ENCODE assay signal across 8 mouse cellular contexts in the genomic region with DNA sequence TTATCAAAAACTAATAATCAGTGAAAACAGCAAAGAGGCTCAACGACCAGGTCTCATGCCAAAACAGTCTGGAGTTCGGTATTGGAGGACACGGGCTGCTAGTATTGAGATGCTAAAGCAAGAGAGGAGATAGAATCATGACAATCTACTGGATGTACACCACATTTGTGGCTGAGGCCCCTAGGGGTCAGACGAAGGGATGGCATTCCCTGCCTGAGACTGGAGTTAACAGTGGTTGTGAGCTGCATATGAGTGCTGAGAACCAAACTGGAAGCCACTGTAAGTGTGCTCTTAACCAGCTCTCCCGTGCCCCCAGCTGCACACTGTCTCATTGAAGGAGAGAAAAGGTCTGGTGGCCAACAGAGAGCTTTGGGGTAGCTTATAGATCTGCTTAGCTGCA. TPM values are rescaled to one million over a fixed set of nuclear protein-coding genes. Genes with fewer than 3 reads are reported as not detected.
A peak's percentile ranks its signal among the peaks of the same experiment; 100 is the strongest.
DNase-seq lines count a peak whose midpoint lies in the region; ATAC-seq and TF ChIP-seq lines count a peak whose summit lies in the region.

No protein-coding gene starts in this region.

- intact Hi-C loops in heart, postnatal 10 days (cut with DNase I) = no loop called here

- peaks cover 17% of the 10 kb centered on the region for H3K4me1 ChIP-seq in heart, embryonic 16.5 days (ENCODE audit: control insufficient read depth, insufficient read depth, low read length)
- H3K4me1 ChIP-seq in G1E (ENCODE audit: insufficient read depth, low read depth, low read length) = peaks cover 39% of the 10 kb centered on the region
- H3K4me1 ChIP-seq in forebrain, embryonic 12.5 days = peaks cover 21% of the 10 kb centered on the region
- H3K4me1 ChIP-seq in liver, embryonic 13.5 days (replicated peaks) = peaks cover 26% of the 10 kb centered on the region

- DNase-seq in heart, postnatal 10 days = no peak
- DNase-seq in G1E (ENCODE audit: low spot score) = peak; percentile 31
- peak; percentile 17 for DNase-seq in liver, embryonic 13.5 days
- DNase-seq in thymus, postnatal 14 days = peak; percentile 11
- no peak for DNase-seq in ovary, postnatal 10 days (ENCODE audit: low spot score)

- TF ChIP-seq CTCF in G1E (IDR thresholded peaks at IDR 0.05; ENCODE audit: low read depth, low read length) = no peak

- H3K36me3 ChIP-seq in heart, embryonic 16.5 days (ENCODE audit: control insufficient read depth, insufficient read depth) = no peaks in the 10 kb centered on the region
- peaks cover 11% of the 10 kb centered on the region for H3K36me3 ChIP-seq in G1E (replicated peaks)
- H3K36me3 ChIP-seq in forebrain, embryonic 12.5 days (replicated peaks) = no peaks in the 10 kb centered on the region
- H3K36me3 ChIP-seq in liver, embryonic 13.5 days = no peaks in the 10 kb centered on the region

- H3K27me3 ChIP-seq in heart, embryonic 16.5 days (ENCODE audit: control insufficient read depth, insufficient read depth, low read length) = no peaks in the 10 kb centered on the region
- H3K27me3 ChIP-seq in G1E (ENCODE audit: insufficient read depth, low read length) = no peaks in the 10 kb centered on the region
- H3K27me3 ChIP-seq in forebrain, embryonic 12.5 days = no peaks in the 10 kb centered on the region
- no peaks in the 10 kb centered on the region for H3K27me3 ChIP-seq in liver, embryonic 13.5 days

- peak overlapping the region; percentile 84 for H3K4me2 ChIP-seq in heart, embryonic 16.5 days (ENCODE audit: low read depth, low read length)
- H3K4me2 ChIP-seq in forebrain, embryonic 12.5 days = peak overlapping the region; percentile 87
- peak overlapping the region; percentile 87 for H3K4me2 ChIP-seq in liver, embryonic 13.5 days

- no peak for ATAC-seq in heart, embryonic 16.5 days (replicated peaks; ENCODE audit: extremely low read depth, insufficient read depth, low FRiP score)
- no peak for ATAC-seq in G1E (ENCODE audit: extremely low read depth, insufficient number of reproducible peaks, low FRiP score, poor library complexity, severe bottlenecking)
- ATAC-seq in forebrain, embryonic 12.5 days (ENCODE audit: low FRiP score) = no peak
- ATAC-seq in liver, embryonic 13.5 days (ENCODE audit: low read depth) = no peak
- no peak for ATAC-seq in frontal cortex, adult (ENCODE audit: low TSS enrichment)

- no peaks in the 10 kb centered on the region for H3K9me3 ChIP-seq in heart, embryonic 16.5 days (replicated peaks; ENCODE audit: control insufficient read depth, low read length)
- no peaks in the 10 kb centered on the region for H3K9me3 ChIP-seq in G1E (replicated peaks)
- no peaks in the 10 kb centered on the region for H3K9me3 ChIP-seq in forebrain, embryonic 12.5 days
- H3K9me3 ChIP-seq in liver, embryonic 13.5 days (replicated peaks) = no peaks in the 10 kb centered on the region

- H3K4me3 ChIP-seq in heart, embryonic 16.5 days (ENCODE audit: low read length) = peak overlapping the region; percentile 91; the same call in 1 of the 2 replicates
- peak overlapping the region; percentile 93 for H3K4me3 ChIP-seq in G1E (ENCODE audit: low read depth, low read length)
- peak overlapping the region; percentile 93 for H3K4me3 ChIP-seq in forebrain, embryonic 12.5 days (replicated peaks)
- H3K4me3 ChIP-seq in liver, embryonic 13.5 days (replicated peaks) = peak overlapping the region; percentile 95

- no peak overlapping the region for H3K27ac ChIP-seq in heart, embryonic 16.5 days (ENCODE audit: low read length)
- H3K27ac ChIP-seq in forebrain, embryonic 12.5 days = peak overlapping the region; percentile 68
- H3K27ac ChIP-seq in liver, embryonic 13.5 days = no peak overlapping the region

- no peak overlapping the region; the same call in 1 of the 2 replicates for H3K9ac ChIP-seq in heart, embryonic 16.5 days (ENCODE audit: low read length)
- H3K9ac ChIP-seq in forebrain, embryonic 12.5 days = no peak overlapping the region
- peak overlapping the region; percentile 97 for H3K9ac ChIP-seq in liver, embryonic 13.5 days

- 73% methylated on average over 5 of the region's 5 CpGs for WGBS in heart, embryonic 16.5 days
- whole genome bisulfite sequencing in forebrain, embryonic 12.5 days = 67% methylated on average over 5 of the region's 5 CpGs
- 48% methylated on average over 5 of the region's 5 CpGs for WGBS in liver, embryonic 13.5 days (ENCODE audit: insufficient replicate concordance)

RNA-seq across cellular contexts. Expression of a gene that starts 0.9 kb away (rescaled TPM):
- polyA plus RNA-seq in heart, embryonic 16.5 days (2015; fragmentation: Nextera tagmentation; extraction: Ambion mirVana) = 16.5 and 16.6 TPM in 2 replicates
- 10 to 100 TPM; 52.5 to 54.6 TPM for total RNA-seq in heart, postnatal 10 days (2021)
- total RNA-seq in G1E (2014; fragmentation: Nextera tagmentation) = 139 and 151 TPM in 2 replicates
- 48.2 and 59.7 TPM in 2 replicates for total RNA-seq in G1E (2017)
- polyA plus RNA-seq in G1E (2012) = 51.5 and 70.7 TPM in 2 replicates
- polyA plus RNA-seq in forebrain, embryonic 12.5 days (2016; fragmentation: Nextera tagmentation; extraction: Ambion mirVana) = 39.5 and 39.9 TPM in 2 replicates
- polyA plus RNA-seq in liver, embryonic 13.5 days (2015; fragmentation: Nextera tagmentation; extraction: Ambion mirVana) = 11.3 and 16.7 TPM in 2 replicates

RNA-seq across cellular contexts. Expression of a gene that starts 43.8 kb away (rescaled TPM):
- 10.1 and 11.6 TPM in 2 replicates for polyA plus RNA-seq in heart, embryonic 16.5 days (2015; fragmentation: Nextera tagmentation; extraction: Ambion mirVana)
- 10 to 100 TPM; 10.7 to 10.9 TPM for total RNA-seq in heart, postnatal 10 days (2021)
- total RNA-seq in G1E (2014; fragmentation: Nextera tagmentation) (156 and 172 TPM in 2 replicates), G1E (2017) (121 and 126 TPM in 2 replicates)
- 133 and 183 TPM in 2 replicates for polyA plus RNA-seq in G1E (2012)
- polyA plus RNA-seq in forebrain, embryonic 12.5 days (2016; fragmentation: Nextera tagmentation; extraction: Ambion mirVana) = 7.4 and 8.0 TPM in 2 replicates
- polyA plus RNA-seq in liver, embryonic 13.5 days (2015; fragmentation: Nextera tagmentation; extraction: Ambion mirVana) = 48.5 and 54.6 TPM in 2 replicates

Comparison
In these comparisons a context has a peak if more than half of its experiments do, and no peak if none do; other contexts are left out.
1. DNase-seq: peak in G1E (single experiment), liver, embryonic 13.5 days (single experiment) and thymus, postnatal 14 days (single experiment); none in heart, postnatal 10 days (0 of 2) and ovary, postnatal 10 days (single experiment).
2. Peak in every context shown above with its lines, with median percentiles within 50 percentile points of each other: H3K4me2 ChIP-seq and H3K4me3 ChIP-seq.